Mouse (Mus musculus): ENCODE results near the gene Gm49368. TPM values are rescaled to one million over a fixed set of nuclear protein-coding genes. Genes with fewer than 3 reads are reported as not detected.

Gm49368 gene
- total and polyA plus RNA-seq, 3 experiments = not detected

DNA sequence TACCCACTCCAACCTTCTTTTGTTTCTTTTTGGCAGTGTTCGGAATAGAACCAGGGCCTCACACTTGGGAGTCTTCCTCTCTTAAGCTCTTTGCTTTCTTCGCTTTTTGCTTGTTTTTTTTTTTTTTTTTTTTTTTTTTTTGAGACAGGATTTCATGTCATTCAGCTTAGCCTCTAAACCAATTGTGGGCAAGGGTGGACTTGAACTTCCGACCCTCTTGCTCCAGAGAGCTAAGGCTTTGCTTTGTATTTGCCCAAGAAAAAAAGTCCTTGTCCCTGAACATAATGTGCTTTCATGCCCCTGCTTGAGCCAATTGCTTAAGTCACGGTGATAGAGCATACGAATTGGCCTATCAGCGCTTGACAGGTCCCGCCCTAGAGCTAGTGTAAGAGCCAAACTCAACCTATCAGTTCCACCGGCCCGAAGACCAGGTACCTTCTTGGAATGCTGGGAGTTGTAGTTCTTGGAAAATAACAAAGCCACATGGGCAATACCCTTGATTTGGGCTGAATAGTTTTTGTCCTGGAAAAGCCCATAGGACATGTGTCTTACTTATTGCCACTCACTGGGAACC lies 31.0 kb upstream of the Gm49368 start (continued):
- TF ChIP-seq EP300 (IDR thresholded peaks at IDR 0.05; ENCODE audit: low read depth in 1 of 2, low read length in 2 of 2) (no peak), ELF1 (IDR thresholded peaks at IDR 0.05; ENCODE audit: low read depth, low read length) (0 out of 2 replicates have a peak, but pooled peaks have one; percentile 36), CHD2 (IDR thresholded peaks at IDR 0.05; ENCODE audit: low read length) (peak; percentile 51), TBP (IDR thresholded peaks at IDR 0.05; ENCODE audit: low read depth, low read length) (peak; percentile 67), RAD21 (IDR thresholded peaks at IDR 0.05; ENCODE audit: low read depth, low read length) (no peak), SMC3 (IDR thresholded peaks at IDR 0.05; ENCODE audit: low read depth, low read length) (no peak), ZC3H11A (IDR thresholded peaks at IDR 0.05; ENCODE audit: low read depth, low read length) (no peak), POLR2A (IDR thresholded peaks at IDR 0.05; ENCODE audit: control insufficient read depth in 1 of 2, insufficient read depth in 1 of 2, low read depth in 1 of 2, low read length in 2 of 2, poor library complexity in 1 of 2) (no peak), MEF2A (IDR thresholded peaks at IDR 0.05; ENCODE audit: extremely low read depth, insufficient replicate concordance, low read depth, low read length, poor library complexity, severe bottlenecking) (no peak), SIN3A (IDR thresholded peaks at IDR 0.05; ENCODE audit: low read length) (peak; percentile 52), BHLHE40 (IDR thresholded peaks at IDR 0.05; ENCODE audit: borderline replicate concordance, low read depth, low read length) (no peak), CTCF (IDR thresholded peaks at IDR 0.05 in 2 of 3, conservative IDR thresholded peaks at IDR 0.05 in 1 of 3; ENCODE audit: control insufficient read depth in 1 of 3, insufficient read depth in 1 of 3, low read depth in 2 of 3, low read length in 3 of 3, poor library complexity in 1 of 3, severe bottlenecking in 1 of 3) (no peak), HCFC1 (IDR thresholded peaks at IDR 0.05; ENCODE audit: low read depth, low read length) (peak; percentile 98), JUND (IDR thresholded peaks at IDR 0.05; ENCODE audit: low read depth, low read length) (no peak), POLR2AphosphoS5 (IDR thresholded peaks at IDR 0.05; ENCODE audit: borderline replicate concordance, low read depth, low read length) (no peak), MAFK (IDR thresholded peaks at IDR 0.05; ENCODE audit: borderline replicate concordance, low read depth, low read length) (no peak), MXI1 (IDR thresholded peaks at IDR 0.05; ENCODE audit: low read depth, low read length) (no peak), KAT2A (conservative IDR thresholded peaks at IDR 0.05; ENCODE audit: low read depth, low read length) (peak; percentile 79; the same call in 1 of the 2 replicates), GABPA (IDR thresholded peaks at IDR 0.05; ENCODE audit: low read depth, low read length) (no peak)

DNA sequence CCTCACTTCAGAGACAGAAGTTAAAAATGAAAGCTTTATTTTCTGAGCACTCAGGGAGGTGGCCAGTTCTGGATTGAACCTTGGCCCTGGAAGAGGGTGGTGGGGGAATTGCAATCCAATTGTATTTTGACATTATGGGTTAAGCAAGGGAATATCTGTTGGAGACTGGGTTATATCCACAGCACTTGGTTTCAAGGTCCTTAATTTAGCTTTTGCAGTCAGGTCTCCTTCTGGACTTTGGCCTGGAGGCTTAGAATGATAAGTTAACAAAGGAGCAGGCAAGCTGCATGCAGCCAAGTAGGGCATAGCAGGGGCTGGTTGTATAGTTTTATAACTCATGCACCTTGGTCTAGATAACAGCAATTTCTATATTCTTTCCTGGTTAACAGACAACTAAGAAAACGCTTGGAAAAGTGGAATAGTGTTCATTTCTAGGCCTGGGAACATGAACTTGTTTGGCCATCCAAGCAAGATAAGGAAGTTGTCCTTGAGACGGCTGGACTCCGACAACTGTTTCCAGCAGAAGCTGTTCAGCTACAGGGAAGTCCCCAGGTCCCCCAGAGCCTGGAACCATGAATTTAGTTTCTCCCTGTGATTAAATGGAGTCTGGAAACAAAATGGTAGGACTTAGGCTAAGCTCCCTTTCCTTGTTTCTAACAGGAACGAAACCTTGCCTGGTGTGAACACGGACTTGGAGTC lies 30.0 kb upstream of the Gm49368 start:
- Histone ChIP-seq H3K27ac (ENCODE audit: control insufficient read depth, low read depth, low read length) (no peak overlapping the region), H3K27me3 (ENCODE audit: control insufficient read depth in 1 of 2, insufficient read depth in 2 of 2, low read length in 2 of 2) (no peaks in the 10 kb centered on the region), H3K9me3 (replicated peaks; ENCODE audit: insufficient read depth, low read length) (no peaks in the 10 kb centered on the region), H3K36me3 (ENCODE audit: control insufficient read depth in 1 of 2, insufficient read depth in 2 of 2, low read length in 2 of 2) (peaks cover 0 to 2% of the 10 kb centered on the region in 2 experiments; a peak in 2 of 4 replicates), H3K9ac (ENCODE audit: control insufficient read depth, low read depth, low read length, poor library complexity, severe bottlenecking) (no peak overlapping the region), H3K4me3 (ENCODE audit: control insufficient read depth in 1 of 2, insufficient read depth in 1 of 2, low read depth in 2 of 2, low read length in 2 of 2) (no peak overlapping the region), H3K4me1 (ENCODE audit: control insufficient read depth in 1 of 2, insufficient read depth in 2 of 2, low read length in 2 of 2) (peaks cover 2 to 5% of the 10 kb centered on the region in 2 experiments; a peak in 2 of 4 replicates), H3K79me2 (ENCODE audit: control insufficient read depth, insufficient read depth, low read length, poor library complexity) (no peaks in the 10 kb centered on the region)
- TF ChIP-seq CHD1 (IDR thresholded peaks at IDR 0.05; ENCODE audit: low read depth, low read length) = no peak
- no peak for TF ChIP-seq JUND (IDR thresholded peaks at IDR 0.05; ENCODE audit: low read depth, low read length)
- no peak for TF ChIP-seq SIN3A (IDR thresholded peaks at IDR 0.05; ENCODE audit: low read length)
- TF ChIP-seq TBP (IDR thresholded peaks at IDR 0.05; ENCODE audit: low read depth, low read length) = no peak
- TF ChIP-seq BHLHE40 (IDR thresholded peaks at IDR 0.05; ENCODE audit: borderline replicate concordance, low read depth, low read length) = no peak
- DNase-seq (ENCODE audit: low read depth, low spot score) = no peak
